Mouse (Mus musculus): ENCODE results near the gene Ppcdc.

DNA sequence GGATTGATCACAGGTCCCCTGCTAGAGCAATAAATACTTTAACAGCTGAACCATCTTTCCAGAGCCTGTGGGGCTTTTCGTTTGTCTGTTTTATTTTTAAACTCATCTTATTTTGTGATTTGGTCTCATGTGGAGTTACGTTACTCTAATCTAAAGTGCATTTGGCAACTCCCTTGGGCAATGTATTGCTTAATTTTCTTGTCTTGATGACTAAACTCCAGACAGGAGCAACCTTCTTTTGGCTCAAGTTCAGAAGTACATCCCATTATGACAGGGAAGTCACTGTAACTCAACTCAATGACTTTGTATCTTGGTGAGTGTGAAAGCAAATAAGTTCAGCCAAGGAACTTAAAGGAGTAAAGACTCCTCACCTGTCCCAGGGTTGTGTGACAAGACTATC, 55.3 kb downstream of the Ppcdc start:
- TF ChIP-seq CTCF (conservative IDR thresholded peaks at IDR 0.05 in 1 of 2, IDR thresholded peaks at IDR 0.05 in 1 of 2; ENCODE audit: low read depth in 2 of 2, low read length in 2 of 2) (no peak), MAX (IDR thresholded peaks at IDR 0.05; ENCODE audit: low read length) (no peak), EP300 (IDR thresholded peaks at IDR 0.05; ENCODE audit: low read length) (no peak)
